Mouse (Mus musculus) heart, postnatal 0 days (tissue): ENCODE measurements around the gene Akap8.

Experiments used
- CTCF ChIP-seq: IDR thresholded peaks from 2 replicates; pipeline ENCODE4 v1.5.1; 2016; ENCODE audit warnings: antibody characterized with exemption, control low read depth, low read depth
- EP300 ChIP-seq: IDR thresholded peaks from 2 replicates; pipeline ENCODE4 v1.6.1; 2016; ENCODE audit warnings: antibody characterized with exemption, low read depth

DNA sequence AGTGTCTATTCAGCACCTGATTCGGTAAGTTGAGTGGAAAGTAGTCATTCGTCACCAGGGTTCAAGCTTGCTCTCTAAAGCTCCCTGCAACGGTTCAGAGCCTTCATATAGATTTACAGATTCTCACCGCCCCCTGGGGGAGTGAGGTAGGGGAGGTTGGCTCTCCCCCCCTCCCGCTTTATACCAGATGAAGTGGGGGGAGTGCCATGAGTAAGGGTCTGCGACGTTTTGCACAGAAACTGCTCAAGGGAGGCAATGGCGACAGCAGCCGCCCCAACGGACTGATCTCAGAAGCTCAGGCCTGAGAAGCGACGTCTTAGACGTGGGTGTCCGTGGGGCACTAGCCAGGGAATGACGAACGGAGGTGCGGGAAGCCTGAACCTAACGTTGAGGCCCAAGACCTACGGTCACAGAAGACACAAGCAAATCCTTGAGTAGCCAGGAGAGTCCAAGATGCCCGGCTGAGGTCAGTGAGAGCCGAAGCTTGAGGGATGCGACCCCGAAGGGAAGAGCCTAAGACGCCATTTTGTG is 28.9 kb upstream of the Akap8 start:
- TF ChIP-seq CTCF, result no peak
- no peak for TF ChIP-seq EP300
